Mouse (Mus musculus): ENCODE measurements around the gene Snrpa1.

Snrpa1 gene

GRCm38 (mm10) chr7:66058703-66059102, at the start of gene Snrpa1:
Snrpa1 (plus strand) TSS chr7:66059003.
- no peak for DNase-seq (ENCODE audit: inconsistent age in 2 of 2, low spot score in 1 of 2)

GRCm38 (mm10) chr7:66010518-66010917, 48.3 kb upstream of the Snrpa1 start:
- DNase-seq (ENCODE audit: inconsistent age in 2 of 2, low spot score in 1 of 2), result no peak

- peak in 1 of 2 experiments; percentile 32 for DNase-seq (ENCODE audit: inconsistent age in 2 of 2, low spot score in 1 of 2)
Measured at GRCm38 (mm10) chr7:66027747-66028146, 31.1 kb upstream of the Snrpa1 start.

GRCm38 (mm10) chr7:66028766-66029512, 29.9 kb upstream of the Snrpa1 start:
- no peak for DNase-seq (ENCODE audit: inconsistent age in 2 of 2, low spot score in 1 of 2)

GRCm38 (mm10) chr7:66036809-66037208, 22.0 kb upstream of the Snrpa1 start:
- DNase-seq (ENCODE audit: inconsistent age in 2 of 2, low spot score in 1 of 2), result no peak

GRCm38 (mm10) chr7:66038261-66038660, 20.5 kb upstream of the Snrpa1 start:
- DNase-seq (ENCODE audit: inconsistent age in 2 of 2, low spot score in 1 of 2), result peak in 1 of 2 experiments; percentile 40

GRCm38 (mm10) chr7:66038730-66039129, 20.1 kb upstream of the Snrpa1 start:
- peak in 1 of 2 experiments; percentile 19 for DNase-seq (ENCODE audit: inconsistent age in 2 of 2, low spot score in 1 of 2)

- no peak for DNase-seq (ENCODE audit: inconsistent age in 2 of 2, low spot score in 1 of 2)
Measured at GRCm38 (mm10) chr7:66040026-66040814, 18.6 kb upstream of the Snrpa1 start.

- DNase-seq (ENCODE audit: inconsistent age in 2 of 2, low spot score in 1 of 2), result no peak
Measured at GRCm38 (mm10) chr7:66043552-66044459, 15.0 kb upstream of the Snrpa1 start, which contains the start of gene Gm45213. Gm45213 (plus strand) TSS chr7:66043602.

- peak in 1 of 2 experiments; percentile 24 for DNase-seq (ENCODE audit: inconsistent age in 2 of 2, low spot score in 1 of 2)
Measured at GRCm38 (mm10) chr7:66044617-66045016, 14.2 kb upstream of the Snrpa1 start.

GRCm38 (mm10) chr7:66046921-66047918, 11.6 kb upstream of the Snrpa1 start:
- DNase-seq (ENCODE audit: inconsistent age in 2 of 2, low spot score in 1 of 2), result peak in 1 of 2 experiments; percentile 17

GRCm38 (mm10) chr7:66047975-66048374, 10.8 kb upstream of the Snrpa1 start:
- no peak for DNase-seq (ENCODE audit: inconsistent age in 2 of 2, low spot score in 1 of 2)

GRCm38 (mm10) chr7:66048446-66049230, 10.2 kb upstream of the Snrpa1 start:
- DNase-seq (ENCODE audit: inconsistent age in 2 of 2, low spot score in 1 of 2), result no peak

- no peak for DNase-seq (ENCODE audit: inconsistent age in 2 of 2, low spot score in 1 of 2)
Measured at GRCm38 (mm10) chr7:66053946-66054483, 4.8 kb upstream of the Snrpa1 start.

GRCm38 (mm10) chr7:66055356-66055755, 3.4 kb upstream of the Snrpa1 start:
- peak in 1 of 2 experiments; percentile 72 for DNase-seq (ENCODE audit: inconsistent age in 2 of 2, low spot score in 1 of 2)

- peak; percentile 90 to 97 for DNase-seq (ENCODE audit: inconsistent age in 2 of 2, low spot score in 1 of 2)
Measured at GRCm38 (mm10) chr7:66060066-66060956, 1.5 kb downstream of the Snrpa1 start.

- DNase-seq (ENCODE audit: inconsistent age in 2 of 2, low spot score in 1 of 2), result no peak
Measured at GRCm38 (mm10) chr7:66061057-66061456, 2.3 kb downstream of the Snrpa1 start.

- DNase-seq (ENCODE audit: inconsistent age in 2 of 2, low spot score in 1 of 2), result no peak
Measured at GRCm38 (mm10) chr7:66076411-66076810, 17.6 kb downstream of the Snrpa1 start.

All from adrenal gland, adult (tissue).